Mouse (Mus musculus): ENCODE results near the gene Rtn1. TPM values are rescaled to one million over a fixed set of nuclear protein-coding genes. Genes with fewer than 3 reads are reported as not detected.
A peak's percentile ranks its signal among the peaks of the same experiment; 100 is the strongest.

Gene Rtn1
- polyA plus RNA-seq (2012), result 0.02 TPM in 1 of 2 replicates, not detected in the other

DNA sequence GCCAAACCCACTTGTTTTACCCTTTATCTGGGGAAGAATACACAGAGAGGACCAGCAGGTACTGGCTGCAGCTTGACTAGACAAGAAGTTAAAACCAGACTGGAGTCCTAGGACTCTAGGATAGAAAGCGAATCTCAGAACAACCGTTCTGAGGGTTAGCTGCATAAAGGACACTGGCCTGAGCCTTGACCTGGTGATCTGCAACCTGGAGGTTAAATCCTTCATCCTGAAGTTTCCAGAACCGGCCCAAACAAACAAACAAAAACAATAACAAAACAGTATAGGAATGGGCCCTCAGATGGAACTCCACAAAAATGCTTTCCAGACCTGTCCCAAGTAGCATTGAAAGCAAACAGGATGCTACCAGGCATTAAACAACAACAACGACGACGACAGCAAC is at the start of gene Rtn1:
Rtn1 (minus strand) TSS at position 101 of the 400 bp plus-strand sequence.
- peak within 1 kb of the TSS; percentile 18 for H3K4me3 ChIP-seq (replicated peaks)

GRCm38 (mm10) chr12:72453941-72454340 is 45.1 kb upstream of the Rtn1 start:
- no peak overlapping the region for H3K4me3 ChIP-seq (replicated peaks)
- no peaks in the 10 kb centered on the region for H3K27me3 ChIP-seq (ENCODE audit: control insufficient read depth)
- no peaks in the 10 kb centered on the region for H3K9me3 ChIP-seq (ENCODE audit: control insufficient read depth, low read length)
- H3K4me1 ChIP-seq (ENCODE audit: control insufficient read depth), result no peaks in the 10 kb centered on the region
- no peaks in the 10 kb centered on the region for H3K36me3 ChIP-seq (ENCODE audit: control insufficient read depth)
- TF ChIP-seq GATA1 (IDR thresholded peaks at IDR 0.05; ENCODE audit: low read length) (no peak), TAL1 (IDR thresholded peaks at IDR 0.05; ENCODE audit: low read length) (no peak)

More for the DNA sequence above, at the start of gene Rtn1:
- TF ChIP-seq GATA1 (IDR thresholded peaks at IDR 0.05; ENCODE audit: low read length) (no peak), TAL1 (IDR thresholded peaks at IDR 0.05; ENCODE audit: low read length) (no peak)
- H3K36me3 ChIP-seq (ENCODE audit: control insufficient read depth), result no peaks in the 10 kb centered on the region
- H3K9me3 ChIP-seq (ENCODE audit: control insufficient read depth, low read length), result no peaks in the 10 kb centered on the region
- peaks cover 28% of the 10 kb centered on the region for H3K27me3 ChIP-seq (ENCODE audit: control insufficient read depth)
- H3K4me1 ChIP-seq (ENCODE audit: control insufficient read depth), result no peaks in the 10 kb centered on the region

- TF ChIP-seq GATA1 (IDR thresholded peaks at IDR 0.05; ENCODE audit: low read length), result no peak
- no peak for TF ChIP-seq TAL1 (IDR thresholded peaks at IDR 0.05; ENCODE audit: low read length)
- H3K9me3 ChIP-seq (ENCODE audit: control insufficient read depth, low read length), result no peaks in the 10 kb centered on the region
- peaks cover 8% of the 10 kb centered on the region for H3K27me3 ChIP-seq (ENCODE audit: control insufficient read depth)
- no peaks in the 10 kb centered on the region for H3K4me1 ChIP-seq (ENCODE audit: control insufficient read depth)
- peak within 1 kb of the TSS; percentile 39 for H3K4me3 ChIP-seq (replicated peaks)
- no peaks in the 10 kb centered on the region for H3K36me3 ChIP-seq (ENCODE audit: control insufficient read depth)
Measured at GRCm38 (mm10) chr12:72441839-72442576, 33.2 kb upstream of the Rtn1 start, which contains the start of gene Lrrc9. Lrrc9 (plus strand) TSS chr12:72441866.

DNA sequence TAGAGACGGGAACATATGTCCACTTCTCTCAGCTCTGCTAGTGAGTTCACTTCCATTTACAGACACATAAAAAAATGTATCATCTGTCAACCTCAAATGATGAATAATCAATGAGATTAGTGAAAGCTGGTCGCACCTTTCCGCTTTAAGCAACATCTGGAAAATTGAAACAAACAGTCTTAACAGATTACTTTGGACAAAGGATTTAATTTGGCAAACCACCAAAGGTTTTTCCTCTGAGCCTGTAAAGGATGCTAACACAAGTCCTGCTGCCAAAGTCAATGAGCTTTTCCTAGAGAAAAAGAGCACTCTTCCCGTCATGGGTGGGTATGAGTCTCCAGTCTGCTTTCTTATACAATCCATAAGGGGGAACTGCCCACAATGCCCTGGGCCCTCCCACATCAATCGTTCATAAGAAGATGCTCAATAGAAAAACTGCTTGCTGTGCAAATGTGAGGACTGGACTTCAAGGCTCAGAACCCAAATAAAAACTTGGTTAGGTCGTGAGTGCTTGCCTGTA is 30.2 kb upstream of the Rtn1 start:
- H3K9me3 ChIP-seq (ENCODE audit: control insufficient read depth, low read length), result no peaks in the 10 kb centered on the region
- no peaks in the 10 kb centered on the region for H3K36me3 ChIP-seq (ENCODE audit: control insufficient read depth)
- TF ChIP-seq GATA1 (IDR thresholded peaks at IDR 0.05; ENCODE audit: low read length), result no peak
- TF ChIP-seq TAL1 (IDR thresholded peaks at IDR 0.05; ENCODE audit: low read length), result no peak
- H3K27me3 ChIP-seq (ENCODE audit: control insufficient read depth), result peaks cover 8% of the 10 kb centered on the region
- H3K4me3 ChIP-seq (replicated peaks), result no peak overlapping the region
- H3K4me1 ChIP-seq (ENCODE audit: control insufficient read depth), result no peaks in the 10 kb centered on the region

DNA sequence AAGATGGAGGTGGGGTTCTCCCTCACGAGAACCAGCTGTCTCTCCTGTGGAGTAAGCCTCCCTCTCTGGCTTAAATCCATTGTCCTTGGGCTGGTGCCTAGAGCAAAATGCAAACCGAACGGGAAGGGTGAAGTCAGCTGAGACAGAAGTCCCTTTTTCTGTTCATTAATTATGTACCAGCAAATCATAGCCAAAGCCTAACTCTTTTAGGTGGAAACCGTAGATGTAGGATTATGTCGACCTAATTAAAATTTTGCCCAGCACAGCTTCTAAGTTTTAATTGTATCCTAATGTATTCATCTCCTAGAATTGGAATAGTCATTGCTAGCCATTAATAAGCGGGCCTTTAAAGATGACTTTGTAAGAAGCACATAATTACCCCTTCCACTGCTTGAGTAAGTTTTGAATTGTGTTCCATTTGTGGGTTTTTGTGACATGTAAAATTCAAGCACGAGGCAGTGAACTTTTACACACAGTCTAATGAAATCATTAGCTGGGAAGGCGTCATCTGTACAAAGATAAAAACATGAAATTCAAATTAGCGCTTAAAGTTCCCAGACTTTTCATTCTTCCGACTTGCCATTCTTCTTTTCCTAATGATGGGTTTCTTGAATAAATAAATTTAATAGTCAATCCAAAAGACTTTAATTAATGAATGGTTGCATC is 29.0 kb upstream of the Rtn1 start:
- Histone ChIP-seq H3K9me3 (ENCODE audit: control insufficient read depth, low read length) (no peaks in the 10 kb centered on the region), H3K4me3 (replicated peaks) (no peak overlapping the region), H3K27me3 (ENCODE audit: control insufficient read depth) (peaks cover 8% of the 10 kb centered on the region), H3K36me3 (ENCODE audit: control insufficient read depth) (no peaks in the 10 kb centered on the region), H3K4me1 (ENCODE audit: control insufficient read depth) (no peaks in the 10 kb centered on the region)
- no peak for TF ChIP-seq GATA1 (IDR thresholded peaks at IDR 0.05; ENCODE audit: low read length)
- TF ChIP-seq TAL1 (IDR thresholded peaks at IDR 0.05; ENCODE audit: low read length), result no peak

DNA sequence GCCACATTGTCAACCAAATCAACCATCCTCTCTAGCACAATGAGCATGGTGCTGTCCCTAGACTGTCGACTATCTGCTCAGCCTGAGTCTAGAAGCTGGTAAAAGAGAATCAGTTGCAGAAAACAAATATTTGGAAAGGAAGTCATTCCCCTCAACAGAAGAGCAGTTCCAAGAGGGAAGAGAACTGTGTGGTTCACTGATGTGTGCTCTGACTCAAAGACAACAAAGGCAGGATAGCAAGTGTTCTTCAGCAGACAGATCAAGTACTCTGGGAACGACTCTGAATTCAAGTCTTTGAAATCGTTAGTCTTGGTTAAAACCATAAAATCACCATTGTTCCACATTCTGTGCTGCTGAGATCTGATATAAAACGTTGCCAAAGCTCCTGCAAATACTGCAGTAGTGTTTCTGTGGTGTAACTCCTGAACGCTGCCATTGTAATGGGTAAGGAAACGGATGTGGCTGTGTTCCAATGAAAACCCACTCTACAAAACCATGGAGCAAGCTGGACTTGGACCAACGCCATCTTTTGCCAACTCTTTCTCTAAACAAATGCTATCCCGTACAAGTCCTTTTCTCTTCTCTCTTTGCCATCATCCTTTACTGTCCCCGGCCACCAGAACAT is 24.5 kb upstream of the Rtn1 start:
- H3K9me3 ChIP-seq (ENCODE audit: control insufficient read depth, low read length), result no peaks in the 10 kb centered on the region
- H3K36me3 ChIP-seq (ENCODE audit: control insufficient read depth), result no peaks in the 10 kb centered on the region
- TF ChIP-seq GATA1 (IDR thresholded peaks at IDR 0.05; ENCODE audit: low read length) (no peak), TAL1 (IDR thresholded peaks at IDR 0.05; ENCODE audit: low read length) (no peak)
- no peaks in the 10 kb centered on the region for H3K27me3 ChIP-seq (ENCODE audit: control insufficient read depth)
- no peaks in the 10 kb centered on the region for H3K4me1 ChIP-seq (ENCODE audit: control insufficient read depth)
- no peak overlapping the region for H3K4me3 ChIP-seq (replicated peaks)

GRCm38 (mm10) chr12:72432209-72432608 is 23.4 kb upstream of the Rtn1 start:
- Histone ChIP-seq H3K9me3 (ENCODE audit: control insufficient read depth, low read length) (no peaks in the 10 kb centered on the region), H3K4me3 (replicated peaks) (no peak overlapping the region), H3K36me3 (ENCODE audit: control insufficient read depth) (no peaks in the 10 kb centered on the region), H3K27me3 (ENCODE audit: control insufficient read depth) (no peaks in the 10 kb centered on the region), H3K4me1 (ENCODE audit: control insufficient read depth) (no peaks in the 10 kb centered on the region)
- TF ChIP-seq GATA1 (IDR thresholded peaks at IDR 0.05; ENCODE audit: low read length), result no peak
- TF ChIP-seq TAL1 (IDR thresholded peaks at IDR 0.05; ENCODE audit: low read length), result no peak

GRCm38 (mm10) chr12:72427722-72428126 is 18.9 kb upstream of the Rtn1 start:
- TF ChIP-seq TAL1 (IDR thresholded peaks at IDR 0.05; ENCODE audit: low read length), result no peak
- no peak for TF ChIP-seq GATA1 (IDR thresholded peaks at IDR 0.05; ENCODE audit: low read length)
- Histone ChIP-seq H3K4me1 (ENCODE audit: control insufficient read depth) (no peaks in the 10 kb centered on the region), H3K36me3 (ENCODE audit: control insufficient read depth) (no peaks in the 10 kb centered on the region), H3K4me3 (replicated peaks) (no peak overlapping the region), H3K9me3 (ENCODE audit: control insufficient read depth, low read length) (no peaks in the 10 kb centered on the region), H3K27me3 (ENCODE audit: control insufficient read depth) (no peaks in the 10 kb centered on the region)

DNA sequence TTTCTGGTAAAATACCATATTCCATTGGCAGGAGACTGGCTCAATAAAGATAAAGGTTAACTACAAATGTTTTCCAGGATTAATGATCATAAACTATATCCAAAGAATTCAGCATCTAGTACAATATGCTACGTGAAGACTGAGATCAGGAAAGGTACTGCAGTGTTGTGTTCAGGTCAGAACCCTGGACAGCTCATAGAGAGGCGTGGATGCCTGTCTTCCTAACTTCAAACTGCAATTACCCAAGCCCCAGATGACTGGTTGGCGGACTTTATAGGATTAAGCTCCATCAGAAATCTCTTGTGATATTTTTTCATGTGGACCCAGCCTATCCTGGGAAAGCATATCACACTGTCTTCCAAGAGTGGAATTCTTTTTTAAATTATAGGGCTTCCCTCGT is 13.8 kb upstream of the Rtn1 start:
- H3K9me3 ChIP-seq (ENCODE audit: control insufficient read depth, low read length), result peaks cover 5% of the 10 kb centered on the region
- no peak for TF ChIP-seq TAL1 (IDR thresholded peaks at IDR 0.05; ENCODE audit: low read length)
- TF ChIP-seq GATA1 (IDR thresholded peaks at IDR 0.05; ENCODE audit: low read length), result no peak

More for the DNA sequence above, 13.8 kb upstream of the Rtn1 start:
- no peak overlapping the region for H3K4me3 ChIP-seq (replicated peaks)
- H3K4me1 ChIP-seq (ENCODE audit: control insufficient read depth), result no peaks in the 10 kb centered on the region
- H3K27me3 ChIP-seq (ENCODE audit: control insufficient read depth), result no peaks in the 10 kb centered on the region
- no peaks in the 10 kb centered on the region for H3K36me3 ChIP-seq (ENCODE audit: control insufficient read depth)
